Mouse (Mus musculus) thymus, adult 2 months (tissue): ENCODE data around the gene Cd163l1. TPM values are rescaled to one million over a fixed set of nuclear protein-coding genes. Genes with fewer than 3 reads are reported as not detected.

Experiments used
- DNase-seq: peaks from one replicate; pipeline ENCODE4 v3.0.0; 2021
- H3K27ac ChIP-seq: fragments of 200-500 bp; 2 replicates; pipeline ENCODE4 v1.5.1; 2012; ENCODE audit warnings: low read length, control low read depth; ENCODE audit not compliant: control insufficient read depth, insufficient read depth
- H3K27me3 ChIP-seq: fragments of 200-500 bp; 2 replicates; pipeline ENCODE4 v1.6.1; 2012; ENCODE audit warnings: mild to moderate bottlenecking, low read length, moderate library complexity, mixed read lengths; ENCODE audit not compliant: control insufficient read depth, insufficient read depth
- H3K36me3 ChIP-seq: fragments of 200-500 bp; 2 replicates; pipeline ENCODE4 v1.6.1; 2012; ENCODE audit warnings: mild to moderate bottlenecking, low read length, moderate library complexity; ENCODE audit not compliant: control insufficient read depth, insufficient read depth
- H3K4me1 ChIP-seq: fragments of 200-500 bp; replicated peaks from 2 replicates; pipeline ENCODE4 v1.6.1; 2012; ENCODE audit warnings: low read length; ENCODE audit not compliant: control insufficient read depth, insufficient read depth
- H3K4me3 ChIP-seq: fragments of 200-500 bp; 2 replicates; pipeline ENCODE4 v1.5.1; 2012; ENCODE audit warnings: mild to moderate bottlenecking, low read length, control low read depth, moderate library complexity; ENCODE audit not compliant: control insufficient read depth, insufficient read depth
- CTCF ChIP-seq: fragments of 200-500 bp; IDR thresholded peaks from 2 replicates; pipeline ENCODE4 v1.5.1; 2012; ENCODE audit warnings: mild to moderate bottlenecking, control low read depth, low read length, moderate library complexity, borderline replicate concordance; ENCODE audit not compliant: control insufficient read depth, poor library complexity, insufficient read depth; ENCODE audit errors: extremely low read depth
- POLR2A ChIP-seq: fragments of 200-500 bp; IDR thresholded peaks from 2 replicates; pipeline ENCODE4 v1.6.1; 2012; ENCODE audit warnings: mild to moderate bottlenecking, low read length, control low read depth, moderate library complexity; ENCODE audit not compliant: control insufficient read depth, poor library complexity, insufficient read depth; ENCODE audit errors: extremely low read depth
- WGBS: fragments of 180-500 bp; shearing (Covaris S2); methylation state at CpG from one replicate; pipeline ENCODE4 v1.1.7; 2018; 5-methylcytosine and 5-hydroxymethylcytosine counted together
- polyA plus RNA-seq: library from polyadenylated mRNA; depleted of rRNA; stranded (reverse); fragments of >200 nt; gene quantifications from 2 replicates; pipeline ENCODE4 v1.2.3, GENCODE M21; 2012; rRNA removed

Gene Cd163l1
- polyA plus RNA-seq, 1 experiment, result 6.0 TPM

DNA sequence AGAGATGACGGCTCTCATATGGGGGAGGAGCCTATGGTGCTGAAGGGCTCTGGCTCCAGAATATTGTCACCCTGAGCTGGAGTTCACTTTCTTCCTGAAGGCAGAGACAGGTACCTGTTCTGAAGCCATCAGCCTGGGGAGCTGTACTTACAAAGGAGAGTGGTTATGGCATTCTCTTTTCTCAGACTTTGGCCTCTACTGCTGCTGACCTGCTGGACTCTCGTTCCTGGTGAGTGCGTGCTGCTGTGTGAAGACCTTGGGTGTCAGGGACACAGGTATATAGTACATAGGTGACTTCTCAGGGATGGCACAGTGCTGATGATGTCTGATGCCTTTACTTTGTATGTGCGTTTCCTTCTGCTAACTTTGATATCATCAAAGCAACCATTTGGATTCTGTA is 29.1 kb downstream of the Cd163l1 start, which contains the start of gene 5830411N06Rik:
TSS of gene 5830411N06Rik (plus strand) at position 69 of the 400 bp plus-strand sequence.
- Histone ChIP-seq H3K27ac (no peak within 1 kb of the TSS), H3K4me3 (no peak within 1 kb of the TSS), H3K36me3 (no peaks in the 10 kb centered on the region), H3K27me3 (no peaks in the 10 kb centered on the region), H3K4me1 (no peaks in the 10 kb centered on the region)
- 80% methylated on average over 4 of the region's 4 CpGs for WGBS
- TF ChIP-seq CTCF, result no peak
- no peak for TF ChIP-seq POLR2A
- DNase-seq, result no peak

GRCm38 (mm10) chr7:140253780-140254299 is 35.8 kb downstream of the Cd163l1 start:
- 22% methylated on average over 7 of the region's 7 CpGs for WGBS
- Histone ChIP-seq H3K4me1 (no peaks in the 10 kb centered on the region), H3K4me3 (no peak overlapping the region), H3K27ac (no peak overlapping the region), H3K36me3 (no peaks in the 10 kb centered on the region), H3K27me3 (no peaks in the 10 kb centered on the region)
- DNase-seq, result no peak
- TF ChIP-seq POLR2A (no peak), CTCF (no peak)

Other genes with a start within 250 kb of the Cd163l1 start
- gene 6430531B16Rik, start 239.5 kb upstream of the Cd163l1 start, polyA plus RNA-seq, result 0.73 and 0.84 TPM in 2 replicates
- gene Adam8, start 225.7 kb upstream of the Cd163l1 start, polyA plus RNA-seq, result 36.0 and 37.6 TPM in 2 replicates
- gene Zfp511, start 181.9 kb upstream of the Cd163l1 start, polyA plus RNA-seq, result 123 and 143 TPM in 2 replicates
- gene Tubgcp2, start 181.6 kb upstream of the Cd163l1 start, polyA plus RNA-seq, result 39.7 and 40.6 TPM in 2 replicates
- gene Msx3, start 169.2 kb upstream of the Cd163l1 start, polyA plus RNA-seq, result 1.4 TPM in 2 replicates
- 0.14 and 0.44 TPM in 2 replicates for gene Caly, start 135.7 kb upstream of the Cd163l1 start, polyA plus RNA-seq
- 2.4 and 5.2 TPM in 2 replicates for gene Prap1, start 124.9 kb upstream of the Cd163l1 start, polyA plus RNA-seq
- gene Fuom, start 115.8 kb upstream of the Cd163l1 start, polyA plus RNA-seq, result 28.1 and 34.8 TPM in 2 replicates
- gene Paox, start 102.5 kb upstream of the Cd163l1 start, polyA plus RNA-seq, result 15.3 and 18.0 TPM in 2 replicates
- gene Echs1, start 101.8 kb upstream of the Cd163l1 start, polyA plus RNA-seq, result 60.9 and 65.6 TPM in 2 replicates
- gene Mtg1, start 80.7 kb upstream of the Cd163l1 start, polyA plus RNA-seq, result 36.0 and 39.0 TPM in 2 replicates
- 0.18 and 0.31 TPM in 2 replicates for gene Sprn, start 63.4 kb upstream of the Cd163l1 start, polyA plus RNA-seq
- not detected in 2 replicates for gene Olfr522, start 53.5 kb upstream of the Cd163l1 start, polyA plus RNA-seq
- 0.41 and 1.0 TPM in 2 replicates for gene Olfr523, start 45.0 kb upstream of the Cd163l1 start, polyA plus RNA-seq
- 2.3 and 2.6 TPM in 2 replicates for gene Olfr524, start 12.3 kb upstream of the Cd163l1 start, polyA plus RNA-seq
- gene 5830411N06Rik, start 29.0 kb downstream of the Cd163l1 start, polyA plus RNA-seq, result 21.4 and 23.9 TPM in 2 replicates
- gene Olfr525, start 102.6 kb downstream of the Cd163l1 start, polyA plus RNA-seq, result 0.03 and 0.16 TPM in 2 replicates
- 0.18 TPM in 1 of 2 replicates, not detected in the other for gene Olfr527, start 115.8 kb downstream of the Cd163l1 start, polyA plus RNA-seq
- 0.38 and 0.75 TPM in 2 replicates for gene Olfr60, start 143.4 kb downstream of the Cd163l1 start, polyA plus RNA-seq
- 0.39 and 0.43 TPM in 2 replicates for gene Olfr530, start 158.1 kb downstream of the Cd163l1 start, polyA plus RNA-seq
- gene Olfr531, start 184.7 kb downstream of the Cd163l1 start, polyA plus RNA-seq, result 0.06 TPM in 1 of 2 replicates, not detected in the other
- not detected in 2 replicates for gene Olfr532, start 203.4 kb downstream of the Cd163l1 start, polyA plus RNA-seq
- not detected in 2 replicates for gene Olfr533, start 245.1 kb downstream of the Cd163l1 start, polyA plus RNA-seq